Mouse (Mus musculus) intestine, embryonic 15.5 days (tissue): Measurements from ENCODE around the gene Tnrc18. TPM values are rescaled to one million over a fixed set of nuclear protein-coding genes. Genes with fewer than 3 reads are reported as not detected.

Experiments
- ATAC-seq: fragments of 200-750 bp; cut with Nextera tagmentation; 2 replicates; pipeline ENCODE4 v1.8.0; 2017; ENCODE audit warnings: moderate TSS enrichment, moderate library complexity
- H3K27ac ChIP-seq: fragments of 300-500 bp; sonication (generic); 2 replicates; pipeline ENCODE4 v1.5.1; 2015; ENCODE audit warnings: mild to moderate bottlenecking, inconsistent platforms
- H3K27me3 ChIP-seq: fragments of 300-500 bp; sonication (generic); replicated peaks from 2 replicates; pipeline ENCODE4 v1.6.1; 2015; ENCODE audit warnings: inconsistent platforms
- H3K36me3 ChIP-seq: fragments of 300-500 bp; sonication (generic); 2 replicates; pipeline ENCODE4 v1.6.1; 2015; ENCODE audit warnings: inconsistent platforms
- H3K4me1 ChIP-seq: fragments of 300-500 bp; sonication (generic); replicated peaks from 2 replicates; pipeline ENCODE4 v1.6.1; 2015; ENCODE audit warnings: inconsistent platforms
- H3K4me2 ChIP-seq: fragments of 300-500 bp; sonication (generic); replicated peaks from 2 replicates; pipeline ENCODE4 v1.6.1; 2015; ENCODE audit warnings: mild to moderate bottlenecking, inconsistent platforms
- H3K4me3 ChIP-seq: fragments of 300-500 bp; sonication (generic); replicated peaks from 2 replicates; pipeline ENCODE4 v1.5.1; 2015; ENCODE audit warnings: inconsistent platforms
- H3K9ac ChIP-seq: fragments of 300-500 bp; sonication (generic); 2 replicates; pipeline ENCODE4 v1.6.1; 2015; ENCODE audit warnings: inconsistent platforms
- H3K9me3 ChIP-seq: fragments of 300-500 bp; sonication (generic); 2 replicates; pipeline ENCODE4 v1.6.1; 2016; ENCODE audit warnings: inconsistent platforms
- WGBS: fragments of 180-500 bp; shearing (Covaris S2); methylation state at CpG from one replicate; pipeline ENCODE4 v1.1.7; 2015; 5-methylcytosine and 5-hydroxymethylcytosine counted together
- polyA plus RNA-seq: library from polyadenylated mRNA; unstranded; fragments of >200 nt; fragmentation: Nextera tagmentation; extraction: Ambion mirVana; gene quantifications from 2 replicates; pipeline ENCODE4 v1.2.1, GENCODE M21; 2015

Gene Tnrc18
- 19.5 and 21.6 TPM in 2 replicates for polyA plus RNA-seq

DNA sequence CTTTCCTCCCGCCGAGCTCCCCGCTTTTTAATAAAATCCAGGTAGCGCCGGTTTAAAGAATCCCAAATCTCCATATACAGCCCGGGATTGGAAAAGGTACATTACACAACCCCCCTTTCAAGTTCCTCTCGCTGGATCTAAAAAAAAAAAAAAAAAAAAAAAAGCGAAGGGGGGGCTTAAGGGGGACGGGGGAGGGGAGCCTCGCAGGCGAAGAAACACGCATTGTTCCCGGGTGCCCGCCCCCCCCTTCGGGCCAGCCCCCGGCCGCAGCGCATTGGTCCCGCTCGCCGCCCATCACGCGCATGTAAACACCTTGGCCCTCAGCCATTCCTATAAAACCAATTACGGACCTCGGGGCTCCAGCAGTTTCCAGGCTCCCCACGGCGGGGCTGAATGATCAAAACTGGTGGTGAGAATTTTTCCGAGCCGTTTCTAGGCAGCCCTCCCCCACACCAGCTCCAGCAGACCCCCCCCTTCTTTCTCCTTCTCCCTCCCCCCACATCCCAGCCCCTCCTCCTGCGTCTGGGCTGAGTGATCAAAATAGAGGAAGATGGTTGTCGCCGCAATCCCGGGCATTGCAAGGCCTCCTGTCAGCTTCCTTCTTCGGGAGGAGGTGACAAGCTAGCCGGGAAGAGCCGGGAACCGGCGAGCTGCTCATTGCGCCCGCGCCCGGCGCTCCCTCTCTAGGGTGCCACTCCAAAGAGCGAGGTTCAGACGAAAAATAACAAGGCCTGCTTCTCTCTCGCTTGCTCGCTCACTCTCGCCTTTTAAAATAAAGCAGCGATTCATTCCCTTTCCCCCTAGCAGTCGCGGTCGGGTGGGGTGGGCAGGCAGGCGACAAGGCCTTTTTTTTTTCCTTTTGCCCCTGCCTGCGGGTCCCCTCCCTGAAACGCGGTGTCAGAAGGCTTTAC, at the start of gene Tnrc18:
Gene Tnrc18 (minus strand): TSS at position 139 of the 911 bp plus-strand sequence.
- Histone ChIP-seq H3K36me3 (no peaks in the 10 kb centered on the region), H3K27me3 (no peaks in the 10 kb centered on the region), H3K4me2 (peak within 1 kb of the TSS; percentile 89), H3K9me3 (no peaks in the 10 kb centered on the region), H3K4me1 (peaks cover 9% of the 10 kb centered on the region), H3K9ac (peak within 1 kb of the TSS; percentile 100), H3K27ac (peak within 1 kb of the TSS; percentile 100), H3K4me3 (peak within 1 kb of the TSS; percentile 94)
- ATAC-seq: peak; percentile 74
- under 1% methylated on average over 54 of the region's 56 CpGs for WGBS

DNA sequence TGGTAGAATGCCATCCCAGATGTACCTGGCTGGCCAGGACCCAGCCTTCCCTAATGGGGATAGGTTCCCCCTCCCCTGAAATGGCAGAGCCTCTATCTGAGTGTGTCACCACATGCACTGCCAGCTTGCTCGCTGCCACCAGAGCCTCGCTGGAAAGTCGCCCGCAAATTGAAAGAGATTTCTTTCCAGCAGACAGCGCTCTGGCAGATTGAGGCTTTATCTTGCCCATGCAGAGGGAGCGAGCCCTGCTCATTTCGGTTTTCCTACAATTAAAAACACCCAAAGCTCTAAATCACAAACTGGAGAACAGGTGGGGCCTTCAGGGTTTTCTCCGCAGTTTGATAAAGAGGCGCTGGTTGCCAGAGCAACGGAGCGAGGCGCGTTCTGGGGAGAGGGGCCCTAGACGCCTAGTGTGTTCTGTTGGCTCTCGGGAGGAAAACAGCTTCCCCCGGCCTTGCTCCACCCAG, 40.3 kb upstream of the Tnrc18 start:
- Histone ChIP-seq H3K9ac (no peak overlapping the region), H3K36me3 (no peaks in the 10 kb centered on the region), H3K27me3 (no peaks in the 10 kb centered on the region), H3K4me1 (no peaks in the 10 kb centered on the region), H3K4me2 (no peak overlapping the region), H3K27ac (no peak overlapping the region), H3K4me3 (no peak overlapping the region), H3K9me3 (no peaks in the 10 kb centered on the region)
- 45% methylated on average over 16 of the region's 16 CpGs for WGBS
- no peak; the same call in 1 of the 2 replicates for ATAC-seq

GRCm38 (mm10) chr5:142856408-142856807, 38.9 kb upstream of the Tnrc18 start:
- ATAC-seq: no peak
- Histone ChIP-seq H3K27me3 (no peaks in the 10 kb centered on the region), H3K4me2 (no peak overlapping the region), H3K4me3 (no peak overlapping the region), H3K9ac (no peak overlapping the region), H3K27ac (no peak overlapping the region), H3K9me3 (no peaks in the 10 kb centered on the region), H3K36me3 (no peaks in the 10 kb centered on the region), H3K4me1 (peaks cover 3% of the 10 kb centered on the region; the same call in 1 of the 2 replicates)
- WGBS: 78% methylated on average over 4 of the region's 4 CpGs

DNA sequence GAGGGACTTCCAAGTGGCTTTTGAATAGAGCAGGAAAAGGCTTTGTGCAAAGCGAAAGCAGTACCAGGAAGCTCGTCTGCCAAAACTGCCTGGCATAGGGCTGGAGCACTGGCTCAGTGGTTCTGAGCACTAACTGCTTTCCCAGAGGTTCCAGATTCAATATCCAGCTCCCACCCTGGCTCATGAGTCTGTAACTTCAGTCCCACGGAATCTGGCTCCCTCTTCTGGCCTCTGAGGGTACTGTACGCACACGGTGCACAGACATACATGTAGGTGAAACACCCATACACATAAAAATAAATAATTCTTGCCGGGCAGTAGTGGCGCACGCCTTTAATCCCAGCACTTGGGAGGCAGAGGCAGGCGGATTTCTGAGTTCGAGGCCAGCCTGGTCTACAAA, 37.4 kb upstream of the Tnrc18 start:
- no peak overlapping the region for H3K4me2 ChIP-seq
- no peaks in the 10 kb centered on the region for H3K9me3 ChIP-seq
- 73% methylated on average over 10 of the region's 10 CpGs for WGBS
- no peaks in the 10 kb centered on the region for H3K27me3 ChIP-seq
- H3K27ac ChIP-seq: no peak overlapping the region
- no peak for ATAC-seq
- H3K4me1 ChIP-seq: peaks cover 8% of the 10 kb centered on the region; the same call in 1 of the 2 replicates
- no peak overlapping the region for H3K9ac ChIP-seq
- H3K4me3 ChIP-seq: no peak overlapping the region
- no peaks in the 10 kb centered on the region for H3K36me3 ChIP-seq

DNA sequence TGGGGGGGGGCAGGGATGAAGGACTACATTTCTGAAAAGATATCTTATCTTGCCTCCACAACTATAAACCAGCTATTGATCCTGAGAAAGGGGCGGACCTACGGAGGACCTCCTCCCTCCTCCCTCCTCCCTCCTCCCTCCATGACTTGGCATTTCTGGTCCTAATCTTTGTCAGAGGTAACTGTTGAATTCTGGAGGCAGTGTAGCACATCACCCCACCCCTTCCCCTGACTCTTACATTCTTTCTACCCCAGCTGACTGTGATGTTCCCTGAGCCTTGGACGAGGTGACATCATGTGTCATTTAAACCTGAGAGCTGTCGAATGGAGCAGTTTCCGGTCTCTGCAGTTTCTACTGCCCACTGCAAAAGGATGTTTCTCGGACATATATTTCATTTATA, 36.1 kb upstream of the Tnrc18 start:
- Histone ChIP-seq H3K4me1 (peaks cover 8% of the 10 kb centered on the region; the same call in 1 of the 2 replicates), H3K36me3 (no peaks in the 10 kb centered on the region), H3K9ac (no peak overlapping the region), H3K4me3 (no peak overlapping the region), H3K27ac (no peak overlapping the region), H3K4me2 (no peak overlapping the region), H3K27me3 (no peaks in the 10 kb centered on the region), H3K9me3 (no peaks in the 10 kb centered on the region)
- no peak for ATAC-seq
- WGBS: 65% methylated on average over 6 of the region's 6 CpGs

DNA sequence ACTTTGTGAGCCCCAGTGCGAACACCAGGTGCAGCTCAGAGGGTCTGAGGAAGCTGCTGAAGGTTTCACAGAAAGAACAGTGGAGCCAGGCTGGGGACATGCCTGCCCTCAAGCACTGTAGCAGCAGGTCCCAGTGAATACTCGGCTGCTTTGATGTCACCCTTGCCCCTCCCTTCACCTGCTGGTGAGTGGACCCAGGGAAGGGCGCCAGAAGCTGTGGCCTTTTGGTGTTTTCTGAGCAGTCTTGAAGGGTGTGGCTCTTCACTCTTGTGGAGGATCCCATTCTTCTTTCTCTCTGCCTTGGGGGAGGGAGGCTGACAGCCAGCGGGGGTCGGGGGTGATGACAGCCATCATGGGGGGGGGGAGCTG, 34.2 kb upstream of the Tnrc18 start:
- Histone ChIP-seq H3K9ac (no peak overlapping the region), H3K4me3 (no peak overlapping the region), H3K27me3 (no peaks in the 10 kb centered on the region), H3K9me3 (no peaks in the 10 kb centered on the region), H3K27ac (no peak overlapping the region), H3K36me3 (no peaks in the 10 kb centered on the region), H3K4me1 (peaks cover 8% of the 10 kb centered on the region; the same call in 1 of the 2 replicates), H3K4me2 (no peak overlapping the region)
- 59% methylated on average over 5 of the region's 5 CpGs for WGBS
- ATAC-seq: peak; percentile 45; the same call in 1 of the 2 replicates

DNA sequence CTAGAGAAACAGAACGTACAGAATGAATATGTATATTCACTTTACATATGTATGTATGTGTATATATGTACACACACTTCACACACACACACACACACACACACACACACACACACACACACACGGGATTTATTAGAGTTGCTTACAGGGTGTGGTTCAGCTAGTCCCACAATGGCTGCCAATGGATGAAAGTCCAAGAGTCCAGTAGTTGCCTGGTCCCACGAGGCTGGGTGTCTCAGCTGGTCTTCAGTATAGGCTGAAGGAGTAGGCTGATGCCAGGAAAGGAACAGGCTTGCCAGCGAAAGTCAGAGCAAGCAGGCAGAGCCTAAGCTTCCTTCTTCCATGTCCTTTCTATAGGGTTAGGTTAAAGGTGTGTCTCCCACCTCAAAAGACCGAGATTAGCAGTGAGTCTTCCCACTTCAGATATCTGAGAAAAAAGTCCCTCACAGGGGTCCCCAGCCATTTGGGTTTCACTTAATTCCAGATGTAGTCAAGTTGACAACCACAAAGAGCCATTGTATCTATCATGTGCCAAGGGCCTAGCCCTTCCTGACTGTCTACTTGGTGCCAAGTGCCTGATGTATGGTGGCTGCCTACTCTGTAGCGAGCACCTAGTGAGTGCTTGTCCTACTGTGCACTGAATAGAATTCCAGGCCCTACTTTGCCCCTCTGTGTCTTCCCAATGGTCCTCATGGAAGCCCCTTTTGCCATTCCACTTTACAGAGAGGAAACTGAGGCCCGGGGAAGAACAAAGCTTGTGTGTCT, 33.6 kb upstream of the Tnrc18 start:
- Histone ChIP-seq H3K9ac (no peak overlapping the region), H3K27me3 (no peaks in the 10 kb centered on the region), H3K36me3 (no peaks in the 10 kb centered on the region), H3K27ac (no peak overlapping the region), H3K4me2 (no peak overlapping the region), H3K4me1 (peaks cover 8% of the 10 kb centered on the region; the same call in 1 of the 2 replicates), H3K9me3 (no peaks in the 10 kb centered on the region), H3K4me3 (no peak overlapping the region)
- WGBS: 73% methylated on average over 7 of the region's 7 CpGs
- peak; percentile 73 for ATAC-seq

- Histone ChIP-seq H3K36me3 (no peaks in the 10 kb centered on the region), H3K4me2 (no peak overlapping the region), H3K9ac (no peak overlapping the region), H3K27ac (no peak overlapping the region), H3K27me3 (no peaks in the 10 kb centered on the region), H3K4me1 (peaks cover 8% of the 10 kb centered on the region; the same call in 1 of the 2 replicates), H3K4me3 (no peak overlapping the region), H3K9me3 (no peaks in the 10 kb centered on the region)
- WGBS: 75% methylated on average over 9 of the region's 9 CpGs
- ATAC-seq: no peak
Observed at GRCm38 (mm10) chr5:142850476-142850875, 33.0 kb upstream of the Tnrc18 start.

DNA sequence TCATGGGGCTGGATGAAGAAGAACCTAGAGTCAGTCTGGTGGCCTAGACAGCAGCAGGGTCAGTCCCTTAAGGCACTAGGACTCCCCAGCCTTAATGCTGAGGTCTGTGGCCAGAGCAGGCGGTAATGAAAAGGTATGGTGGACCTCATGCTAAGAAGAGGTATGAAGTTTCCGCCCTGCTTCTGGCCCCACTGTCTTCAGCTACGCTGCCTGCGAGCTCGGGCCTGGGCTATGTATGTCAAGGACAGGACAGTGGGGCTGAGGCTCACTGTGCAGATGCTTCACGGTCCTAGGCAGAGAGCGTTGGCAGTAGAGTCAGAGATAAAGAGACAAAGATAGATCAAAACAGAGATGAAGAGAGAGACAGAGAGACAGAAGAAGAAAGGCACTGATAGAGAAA, 31.4 kb upstream of the Tnrc18 start:
- no peaks in the 10 kb centered on the region for H3K36me3 ChIP-seq
- H3K9me3 ChIP-seq: no peaks in the 10 kb centered on the region
- H3K4me1 ChIP-seq: peaks cover 8% of the 10 kb centered on the region; the same call in 1 of the 2 replicates
- WGBS: 88% methylated on average over 7 of the region's 7 CpGs
- no peak overlapping the region for H3K4me2 ChIP-seq
- ATAC-seq: no peak
- H3K27ac ChIP-seq: no peak overlapping the region
- H3K9ac ChIP-seq: no peak overlapping the region
- no peak overlapping the region for H3K4me3 ChIP-seq
- H3K27me3 ChIP-seq: no peaks in the 10 kb centered on the region

DNA sequence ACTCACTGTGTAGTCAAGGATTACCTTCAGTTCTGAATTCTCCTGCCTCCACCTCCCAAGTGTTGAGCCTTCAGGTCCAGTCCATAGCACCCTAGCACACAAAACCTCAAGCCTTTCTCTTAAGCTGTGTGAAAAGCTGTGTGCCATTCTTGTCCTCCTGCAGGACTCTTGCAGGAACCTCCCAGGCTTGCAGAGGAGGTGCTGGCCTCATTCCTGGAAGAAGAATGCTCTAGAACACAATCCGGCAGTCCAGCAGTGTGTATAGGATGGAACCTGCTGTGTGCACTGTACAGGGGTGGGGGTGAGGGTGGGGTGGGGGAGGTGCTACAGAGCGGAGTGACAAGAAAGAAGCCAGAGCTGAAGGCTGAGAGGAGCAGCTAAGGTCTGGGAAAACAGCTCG, 30.7 kb upstream of the Tnrc18 start:
- no peak for ATAC-seq
- no peaks in the 10 kb centered on the region for H3K36me3 ChIP-seq
- H3K4me1 ChIP-seq: peaks cover 8% of the 10 kb centered on the region; the same call in 1 of the 2 replicates
- H3K4me3 ChIP-seq: no peak overlapping the region
- H3K9me3 ChIP-seq: no peaks in the 10 kb centered on the region
- no peak overlapping the region for H3K9ac ChIP-seq
- 44% methylated on average over 3 of the region's 3 CpGs for WGBS
- H3K27ac ChIP-seq: no peak overlapping the region
- H3K27me3 ChIP-seq: no peaks in the 10 kb centered on the region
- no peak overlapping the region for H3K4me2 ChIP-seq

- H3K27ac ChIP-seq: no peak overlapping the region
- no peak overlapping the region for H3K4me3 ChIP-seq
- H3K9ac ChIP-seq: no peak overlapping the region
- H3K4me1 ChIP-seq: no peaks in the 10 kb centered on the region
- no peaks in the 10 kb centered on the region for H3K27me3 ChIP-seq
- no peaks in the 10 kb centered on the region for H3K36me3 ChIP-seq
- WGBS: 59% methylated on average over 8 of the region's 8 CpGs
- H3K9me3 ChIP-seq: no peaks in the 10 kb centered on the region
- no peak overlapping the region for H3K4me2 ChIP-seq
- no peak for ATAC-seq
Observed at GRCm38 (mm10) chr5:142844467-142844866, 27.0 kb upstream of the Tnrc18 start.

DNA sequence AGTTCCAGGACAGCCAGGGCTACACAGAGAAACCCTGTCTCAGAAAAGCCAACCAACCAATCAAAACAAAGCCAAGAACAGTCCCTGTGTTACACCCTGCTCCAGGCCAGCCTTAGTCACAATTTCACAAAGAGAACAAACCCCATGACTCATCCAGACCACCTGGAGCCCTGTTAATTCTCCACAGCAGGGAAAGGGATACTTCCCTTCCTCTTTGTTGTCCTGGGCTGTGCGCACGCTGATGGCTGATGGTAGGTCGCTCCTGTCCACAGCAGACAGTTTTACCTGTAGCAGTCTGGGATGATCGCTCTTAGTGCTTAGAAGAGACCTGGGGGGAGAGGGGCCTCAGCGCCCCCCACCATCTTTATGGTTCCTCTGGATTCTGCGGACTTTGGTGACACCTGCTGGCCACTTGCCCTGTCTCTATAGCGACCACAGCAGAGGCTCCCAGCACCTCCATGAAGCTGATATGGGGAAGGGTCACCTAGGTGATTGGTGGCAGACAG, 24.7 kb upstream of the Tnrc18 start:
- H3K27me3 ChIP-seq: no peaks in the 10 kb centered on the region
- H3K36me3 ChIP-seq: no peaks in the 10 kb centered on the region
- H3K27ac ChIP-seq: no peak overlapping the region
- H3K4me2 ChIP-seq: no peak overlapping the region
- peak; percentile 61 for ATAC-seq
- no peak overlapping the region for H3K9ac ChIP-seq
- H3K4me1 ChIP-seq: no peaks in the 10 kb centered on the region
- H3K4me3 ChIP-seq: no peak overlapping the region
- H3K9me3 ChIP-seq: no peaks in the 10 kb centered on the region
- WGBS: 28% methylated on average over 7 of the region's 7 CpGs
